Mouse (Mus musculus): ENCODE measurements around the gene Cybb. TPM values are rescaled to one million over a fixed set of nuclear protein-coding genes. Genes with fewer than 3 reads are reported as not detected.
"Not testable (repeated sequence)": the region's sequence is repeated elsewhere in the genome, so short reads cannot be mapped to it uniquely, and the experiment has no call there.

The Cybb gene
- 127 and 159 TPM in 2 replicates for total RNA-seq (2015; ENCODE audit: low replicate concordance)
- total RNA-seq (2017; ENCODE audit: low replicate concordance): 128 and 151 TPM in 2 replicates

GRCm38 (mm10) chrX:9487671-9488070, at the start of gene Cybb:
Gene Cybb, minus strand, starts transcription at chrX:9487771.
- no peak for ATAC-seq (replicated peaks; ENCODE audit: low FRiP score, poor library complexity, severe bottlenecking)

GRCm38 (mm10) chrX:9536881-9537280, 49.3 kb upstream of the Cybb start:
- no peak for ATAC-seq (replicated peaks; ENCODE audit: low FRiP score, poor library complexity, severe bottlenecking)

- ATAC-seq (replicated peaks; ENCODE audit: low FRiP score, poor library complexity, severe bottlenecking): 0 out of 2 replicates have a peak, but pooled peaks have one; percentile 69
Observed at GRCm38 (mm10) chrX:9519969-9520368, 32.4 kb upstream of the Cybb start.

- not testable (repeated sequence) for ATAC-seq (replicated peaks; ENCODE audit: low FRiP score, poor library complexity, severe bottlenecking)
Observed at GRCm38 (mm10) chrX:9517531-9517930, 30.0 kb upstream of the Cybb start.

GRCm38 (mm10) chrX:9475036-9475435, 12.5 kb downstream of the Cybb start:
- ATAC-seq (replicated peaks; ENCODE audit: low FRiP score, poor library complexity, severe bottlenecking): not testable (repeated sequence)

GRCm38 (mm10) chrX:9474440-9474839, 13.1 kb downstream of the Cybb start:
- ATAC-seq (replicated peaks; ENCODE audit: low FRiP score, poor library complexity, severe bottlenecking): no peak

GRCm38 (mm10) chrX:9473768-9474167, 13.8 kb downstream of the Cybb start:
- ATAC-seq (replicated peaks; ENCODE audit: low FRiP score, poor library complexity, severe bottlenecking): no peak

- no peak for ATAC-seq (replicated peaks; ENCODE audit: low FRiP score, poor library complexity, severe bottlenecking)
Observed at GRCm38 (mm10) chrX:9470811-9471388, 16.7 kb downstream of the Cybb start.

GRCm38 (mm10) chrX:9469100-9469499, 18.5 kb downstream of the Cybb start:
- no peak for ATAC-seq (replicated peaks; ENCODE audit: low FRiP score, poor library complexity, severe bottlenecking)

GRCm38 (mm10) chrX:9467020-9467419, 20.6 kb downstream of the Cybb start:
- ATAC-seq (replicated peaks; ENCODE audit: low FRiP score, poor library complexity, severe bottlenecking): no peak

- ATAC-seq (replicated peaks; ENCODE audit: low FRiP score, poor library complexity, severe bottlenecking): no peak
Observed at GRCm38 (mm10) chrX:9465890-9466289, 21.7 kb downstream of the Cybb start.

GRCm38 (mm10) chrX:9462671-9463070, 24.9 kb downstream of the Cybb start:
- ATAC-seq (replicated peaks; ENCODE audit: low FRiP score, poor library complexity, severe bottlenecking): no peak

- no peak for ATAC-seq (replicated peaks; ENCODE audit: low FRiP score, poor library complexity, severe bottlenecking)
Observed at GRCm38 (mm10) chrX:9461399-9461798, 26.2 kb downstream of the Cybb start.

GRCm38 (mm10) chrX:9460387-9460930, 27.1 kb downstream of the Cybb start:
- ATAC-seq (replicated peaks; ENCODE audit: low FRiP score, poor library complexity, severe bottlenecking): no peak

- ATAC-seq (replicated peaks; ENCODE audit: low FRiP score, poor library complexity, severe bottlenecking): no peak
Observed at GRCm38 (mm10) chrX:9452375-9452774, 35.2 kb downstream of the Cybb start.

GRCm38 (mm10) chrX:9447284-9447683, 40.3 kb downstream of the Cybb start:
- no peak for ATAC-seq (replicated peaks; ENCODE audit: low FRiP score, poor library complexity, severe bottlenecking)

GRCm38 (mm10) chrX:9441102-9441501, 46.5 kb downstream of the Cybb start:
- no peak for ATAC-seq (replicated peaks; ENCODE audit: low FRiP score, poor library complexity, severe bottlenecking)

- ATAC-seq (replicated peaks; ENCODE audit: low FRiP score, poor library complexity, severe bottlenecking): no peak
Observed at GRCm38 (mm10) chrX:9440556-9440955, 47.0 kb downstream of the Cybb start.

- no peak for ATAC-seq (replicated peaks; ENCODE audit: low FRiP score, poor library complexity, severe bottlenecking)
Observed at GRCm38 (mm10) chrX:9439257-9439656, 48.3 kb downstream of the Cybb start.

GRCm38 (mm10) chrX:9413889-9414288, 73.7 kb downstream of the Cybb start:
- no peak for ATAC-seq (replicated peaks; ENCODE audit: low FRiP score, poor library complexity, severe bottlenecking)

Data from erythroblast, adult 5-6 weeks (primary cell).